Mouse (Mus musculus) liver, adult 2 months (tissue): ENCODE measurements around the gene Dxo. TPM values are rescaled to one million over a fixed set of nuclear protein-coding genes. Genes with fewer than 3 reads are reported as not detected.

Source experiments
- DNase-seq: peaks from one replicate; pipeline ENCODE4 v3.0.0-alpha.2; 2011; ENCODE audit warnings: low read depth, low spot score; ENCODE audit errors: extremely low read depth
- H3K27ac ChIP-seq: fragments of 200-500 bp; replicated peaks from 2 replicates; pipeline ENCODE4 v1.5.1; 2012; ENCODE audit warnings: low read depth, mild to moderate bottlenecking, control low read depth, inconsistent platforms, low read length; ENCODE audit not compliant: insufficient read depth
- H3K27me3 ChIP-seq: fragments of 200-500 bp; 2 replicates; pipeline ENCODE4 v1.6.1; 2012; ENCODE audit warnings: mild to moderate bottlenecking, moderate library complexity, low read length, inconsistent platforms; ENCODE audit not compliant: control insufficient read depth, insufficient read depth
- H3K36me3 ChIP-seq: fragments of 200-500 bp; 2 replicates; pipeline ENCODE4 v1.6.1; 2012; ENCODE audit warnings: low read length, inconsistent platforms; ENCODE audit not compliant: control insufficient read depth, insufficient read depth
- H3K4me1 ChIP-seq: fragments of 200-500 bp; 2 replicates; pipeline ENCODE4 v1.6.1; 2011; ENCODE audit warnings: low read length; ENCODE audit not compliant: control insufficient read depth, insufficient read depth
- H3K4me3 ChIP-seq: fragments of 200-500 bp; 2 replicates; pipeline ENCODE4 v1.5.1; 2011; ENCODE audit warnings: low read depth, mild to moderate bottlenecking, control low read depth, low read length, moderate library complexity; ENCODE audit not compliant: insufficient read depth
- H3K79me2 ChIP-seq: fragments of 200-500 bp; 2 replicates; pipeline ENCODE4 v1.6.1; 2012; ENCODE audit warnings: inconsistent platforms, mild to moderate bottlenecking, low read length, moderate library complexity; ENCODE audit not compliant: control insufficient read depth, insufficient read depth
- H3K9ac ChIP-seq: fragments of 200-500 bp; 2 replicates; pipeline ENCODE4 v1.6.1; 2012; ENCODE audit warnings: low read depth, mild to moderate bottlenecking, control low read depth, inconsistent platforms, low read length
- CTCF ChIP-seq: fragments of 200-500 bp; IDR thresholded peaks from 2 replicates; pipeline ENCODE4 v1.5.1; 2011; ENCODE audit warnings: low read depth, low read length, control low read depth
- POLR2A ChIP-seq: fragments of 200-500 bp; IDR thresholded peaks from 2 replicates; pipeline ENCODE4 v1.6.1; 2011; ENCODE audit warnings: low read length, control low read depth; ENCODE audit not compliant: insufficient read depth; ENCODE audit errors: extremely low read depth
- WGBS: fragments of 180-500 bp; shearing (Covaris S2); methylation state at CpG from one replicate; pipeline ENCODE4 v1.1.7; 2018; 5-methylcytosine and 5-hydroxymethylcytosine counted together
- polyA plus RNA-seq: library from polyadenylated mRNA; depleted of rRNA; stranded (reverse); fragments of >200 nt; gene quantifications from 2 replicates; pipeline ENCODE4 v1.2.3, GENCODE M21; 2012
- total RNA-seq: library from RNA; depleted of rRNA; stranded (reverse); fragments of >200 nt; gene quantifications from 2 replicates; pipeline ENCODE4 v1.2.3, GENCODE M21; 2014

Gene Dxo
- total and polyA plus RNA-seq, 2 experiments, result 9.7 to 36.6 TPM

GRCm38 (mm10) chr17:34861704-34862415, 25.0 kb downstream of the Dxo start:
- peaks cover 47% of the 10 kb centered on the region for H3K4me1 ChIP-seq
- H3K36me3 ChIP-seq, result peaks cover 49% of the 10 kb centered on the region
- H3K79me2 ChIP-seq, result peaks cover 4% of the 10 kb centered on the region; the same call in 1 of the 2 replicates
- peak overlapping the region; percentile 99 for H3K27ac ChIP-seq
- TF ChIP-seq CTCF (no peak), POLR2A (peak; percentile 60; the same call in 1 of the 2 replicates)
- H3K9ac ChIP-seq, result peak overlapping the region; percentile 80
- DNase-seq, result peak; percentile 98
- no peaks in the 10 kb centered on the region for H3K27me3 ChIP-seq
- 22% methylated on average over 13 of the region's 13 CpGs for WGBS
- H3K4me3 ChIP-seq, result peak overlapping the region; percentile 76

- peaks cover 41% of the 10 kb centered on the region for H3K4me1 ChIP-seq
- H3K27ac ChIP-seq, result peak within 1 kb of the TSS; percentile 99
- H3K36me3 ChIP-seq, result peaks cover 44% of the 10 kb centered on the region
- H3K4me3 ChIP-seq, result peak within 1 kb of the TSS; percentile 76
- peak; percentile 97 for DNase-seq
- H3K9ac ChIP-seq, result peak within 1 kb of the TSS; percentile 80
- no peak for TF ChIP-seq POLR2A
- no peak for TF ChIP-seq CTCF
- 8% methylated on average over 8 of the region's 8 CpGs for WGBS
- no peaks in the 10 kb centered on the region for H3K27me3 ChIP-seq
- peaks cover 4% of the 10 kb centered on the region; the same call in 1 of the 2 replicates for H3K79me2 ChIP-seq
These were observed 25.7 kb downstream of the Dxo start, which contains the start of gene Cfb for GRCm38 (mm10) chr17:34862416-34863081. TSS of gene Cfb (minus strand) at chr17:34862518.

GRCm38 (mm10) chr17:34865981-34866380, 29.2 kb downstream of the Dxo start:
- no peak overlapping the region for H3K4me3 ChIP-seq
- no peak overlapping the region for H3K9ac ChIP-seq

GRCm38 (mm10) chr17:34874321-34874720, 37.5 kb downstream of the Dxo start:
- Histone ChIP-seq H3K27ac (no peak overlapping the region), H3K4me3 (no peak overlapping the region), H3K27me3 (no peaks in the 10 kb centered on the region), H3K36me3 (peaks cover 43% of the 10 kb centered on the region), H3K79me2 (no peaks in the 10 kb centered on the region), H3K9ac (no peak overlapping the region), H3K4me1 (peaks cover 2% of the 10 kb centered on the region; the same call in 1 of the 2 replicates)
- DNase-seq, result no peak
- TF ChIP-seq POLR2A, result no peak
- no peak for TF ChIP-seq CTCF
- 87% methylated on average over 6 of the region's 6 CpGs for WGBS

More at GRCm38 (mm10) chr17:34865981-34866380, 29.2 kb downstream of the Dxo start:
- WGBS, result 63% methylated on average over 7 of the region's 7 CpGs
- Histone ChIP-seq H3K27me3 (no peaks in the 10 kb centered on the region), H3K4me1 (peaks cover 17% of the 10 kb centered on the region), H3K36me3 (peaks cover 41% of the 10 kb centered on the region), H3K79me2 (peaks cover 4% of the 10 kb centered on the region; the same call in 1 of the 2 replicates), H3K27ac (no peak overlapping the region)
- DNase-seq, result no peak
- TF ChIP-seq CTCF (no peak), POLR2A (no peak)

- H3K36me3 ChIP-seq, result peaks cover 14% of the 10 kb centered on the region
- no peak for TF ChIP-seq POLR2A
- no peak for TF ChIP-seq CTCF
- H3K9ac ChIP-seq, result peak within 1 kb of the TSS; percentile 48; the same call in 1 of the 2 replicates
- DNase-seq, result no peak
- H3K27me3 ChIP-seq, result no peaks in the 10 kb centered on the region
- WGBS, result 70% methylated on average over 11 of the region's 11 CpGs
- peak within 1 kb of the TSS; percentile 14; the same call in 1 of the 2 replicates for H3K4me3 ChIP-seq
- peaks cover 11% of the 10 kb centered on the region for H3K4me1 ChIP-seq
- H3K27ac ChIP-seq, result no peak within 1 kb of the TSS
- no peaks in the 10 kb centered on the region; the same call in 1 of the 2 replicates for H3K79me2 ChIP-seq
These were observed 42.6 kb downstream of the Dxo start, which contains the start of gene Zbtb12 for GRCm38 (mm10) chr17:34879336-34879879. TSS of gene Zbtb12 (plus strand) at chr17:34879483.
